Mouse (Mus musculus) MEL (cell line): ENCODE results near the gene Gfra1. TPM values are rescaled to one million over a fixed set of nuclear protein-coding genes. Genes with fewer than 3 reads are reported as not detected.

Experiments used
- DNase-seq: peaks from one replicate; pipeline ENCODE4 v3.0.0; 2011; ENCODE audit warnings: low read depth, low spot score
- H3K27ac ChIP-seq: 2 replicates; pipeline ENCODE4 v1.5.1; 2012; ENCODE audit warnings: low read depth, mild to moderate bottlenecking, control low read depth, low read length, moderate library complexity; ENCODE audit not compliant: control insufficient read depth
- H3K27me3 ChIP-seq, 2 experiments: fragments of 150-350 bp in 1 of 2; sonication (generic) in 1 of 2; 2 replicates each; pipeline ENCODE4 v1.6.1; 2012; ENCODE audit warnings: low read length in 2 of 2, mild to moderate bottlenecking in 2 of 2, improper control_type of control experiment in 1 of 2, moderate library complexity in 1 of 2; ENCODE audit not compliant: insufficient read depth in 2 of 2, control insufficient read depth in 1 of 2
- H3K36me3 ChIP-seq, 2 experiments: 2 replicates each; pipeline ENCODE4 v1.6.1; 2012 to 2014; ENCODE audit warnings: low read length in 2 of 2, improper control_type of control experiment in 1 of 2, inconsistent platforms in 1 of 2, mild to moderate bottlenecking in 1 of 2; ENCODE audit not compliant: insufficient read depth in 2 of 2, control insufficient read depth in 1 of 2
- H3K4me1 ChIP-seq, 2 experiments: fragments of 150-350 bp in 1 of 2; sonication (generic) in 1 of 2; 2 replicates each; pipeline ENCODE4 v1.6.1; 2012; ENCODE audit warnings: low read length in 2 of 2, improper control_type of control experiment in 1 of 2, mild to moderate bottlenecking in 1 of 2; ENCODE audit not compliant: insufficient read depth in 2 of 2, control insufficient read depth in 1 of 2
- H3K4me3 ChIP-seq, 2 experiments: fragments of 150-350 bp in 1 of 2; sonication (generic) in 1 of 2; 2 replicates each; pipeline ENCODE4 v1.5.1; 2012; ENCODE audit warnings: low read depth in 2 of 2, low read length in 2 of 2, mild to moderate bottlenecking in 2 of 2, moderate library complexity in 2 of 2, control low read depth in 1 of 2, improper control_type of control experiment in 1 of 2; ENCODE audit not compliant: control insufficient read depth in 1 of 2, insufficient read depth in 1 of 2
- H3K79me2 ChIP-seq: 2 replicates; pipeline ENCODE4 v1.6.1; 2012; ENCODE audit warnings: mild to moderate bottlenecking, low read length, moderate library complexity; ENCODE audit not compliant: control insufficient read depth, poor library complexity, insufficient read depth
- H3K9ac ChIP-seq: 2 replicates; pipeline ENCODE4 v1.6.1; 2012; ENCODE audit warnings: low read depth, mild to moderate bottlenecking, control low read depth, low read length, moderate library complexity; ENCODE audit not compliant: control insufficient read depth, poor library complexity, severe bottlenecking
- H3K9me3 ChIP-seq: fragments of 150-350 bp; sonication (generic); replicated peaks from 2 replicates; pipeline ENCODE4 v1.6.1; 2012; ENCODE audit warnings: mild to moderate bottlenecking, low read length, improper control_type of control experiment, moderate library complexity; ENCODE audit not compliant: insufficient read depth
- CHD1 ChIP-seq: IDR thresholded peaks from 2 replicates; pipeline ENCODE4 v1.6.1; 2012; ENCODE audit warnings: low read depth, mild to moderate bottlenecking, inconsistent platforms, low read length, improper control_type of control experiment
- ELF1 ChIP-seq: IDR thresholded peaks from 2 replicates; pipeline ENCODE4 v1.6.1; 2014; ENCODE audit warnings: low read depth, mild to moderate bottlenecking, inconsistent platforms, low read length, improper control_type of control experiment, moderate library complexity
- EP300 ChIP-seq, 2 experiments: IDR thresholded peaks; 2 replicates each; pipeline ENCODE4 v1.6.1; 2011; ENCODE audit warnings: improper control_type of control experiment in 2 of 2, low read length in 2 of 2, low read depth in 1 of 2, mild to moderate bottlenecking in 1 of 2
- ETS1 ChIP-seq: IDR thresholded peaks from 2 replicates; pipeline ENCODE4 v1.6.1; 2012; ENCODE audit warnings: low read depth, mild to moderate bottlenecking, inconsistent platforms, low read length, improper control_type of control experiment, moderate library complexity
- GABPA ChIP-seq: IDR thresholded peaks from 2 replicates; pipeline ENCODE4 v1.6.1; 2012; ENCODE audit warnings: low read depth, mild to moderate bottlenecking, inconsistent platforms, low read length, improper control_type of control experiment, moderate library complexity
- JUND ChIP-seq: IDR thresholded peaks from 2 replicates; pipeline ENCODE4 v1.6.1; 2011; ENCODE audit warnings: low read depth, mild to moderate bottlenecking, improper control_type of control experiment, low read length
- KAT2A ChIP-seq: conservative IDR thresholded peaks from 2 replicates; pipeline ENCODE4 v1.6.1; 2012; ENCODE audit warnings: low read depth, low read length, improper control_type of control experiment, inconsistent platforms
- MAZ ChIP-seq: IDR thresholded peaks from 2 replicates; pipeline ENCODE4 v1.6.1; 2012; ENCODE audit warnings: low read depth, mild to moderate bottlenecking, inconsistent platforms, low read length, improper control_type of control experiment
- MXI1 ChIP-seq: IDR thresholded peaks from 2 replicates; pipeline ENCODE4 v1.6.1; 2011; ENCODE audit warnings: mild to moderate bottlenecking, low read depth, low read length, improper control_type of control experiment
- POLR2A ChIP-seq, 2 experiments: IDR thresholded peaks; 2 replicates each; pipeline ENCODE4 v1.6.1; 2011 to 2012; ENCODE audit warnings: low read length in 2 of 2, mild to moderate bottlenecking in 2 of 2, control low read depth in 1 of 2, improper control_type of control experiment in 1 of 2, low read depth in 1 of 2, moderate library complexity in 1 of 2; ENCODE audit not compliant: control insufficient read depth in 1 of 2, insufficient read depth in 1 of 2, poor library complexity in 1 of 2
- POLR2AphosphoS5 ChIP-seq: IDR thresholded peaks from 2 replicates; pipeline ENCODE4 v1.6.1; 2012; ENCODE audit warnings: low read depth, borderline replicate concordance, mild to moderate bottlenecking, inconsistent platforms, low read length, moderate library complexity, mixed read lengths
- RCOR1 ChIP-seq: IDR thresholded peaks from 2 replicates; pipeline ENCODE4 v1.6.1; 2012; ENCODE audit warnings: low read depth, mild to moderate bottlenecking, inconsistent platforms, low read length, improper control_type of control experiment
- SIN3A ChIP-seq: IDR thresholded peaks from 2 replicates; pipeline ENCODE4 v1.6.1; 2012; ENCODE audit warnings: low read length, improper control_type of control experiment, inconsistent platforms
- TBP ChIP-seq: IDR thresholded peaks from 2 replicates; pipeline ENCODE4 v1.8.0; 2011; ENCODE audit warnings: low read depth, low read length, improper control_type of control experiment
- TCF12 ChIP-seq: IDR thresholded peaks from 2 replicates; pipeline ENCODE4 v1.6.1; 2014; ENCODE audit warnings: low read depth, mild to moderate bottlenecking, inconsistent platforms, low read length, improper control_type of control experiment, moderate library complexity
- polyA plus RNA-seq, 2 experiments: library from polyadenylated mRNA; stranded (reverse) in 1 of 2; unstranded in 1 of 2; fragments of >175 nt in 1 of 2; fragments of >200 nt in 1 of 2; gene quantifications; 2 replicates each; pipeline versions ENCODE4 v1.2.1 to v1.2.4; 2012; ENCODE audit warnings: low replicate concordance in 2 of 2, low read depth in 1 of 2; ENCODE audit not compliant: insufficient read length in 2 of 2, insufficient read depth in 1 of 2, missing spikeins in 1 of 2
- total RNA-seq: library from RNA; depleted of rRNA; stranded (reverse); fragments of 300-350 nt; gene quantifications from 2 replicates; pipeline ENCODE4 v1.2.3, GENCODE M21; 2012

Gene Gfra1
- total and polyA plus RNA-seq, 3 experiments: not detected

GRCm38 (mm10) chr19:58328014-58328413 lies 127.7 kb downstream of the Gfra1 start:
- no peaks in the 10 kb centered on the region for H3K9me3 ChIP-seq
- no peaks in the 10 kb centered on the region for H3K27me3 ChIP-seq
- H3K9ac ChIP-seq: no peak overlapping the region
- H3K4me3 ChIP-seq: no peak overlapping the region
- no peaks in the 10 kb centered on the region for H3K36me3 ChIP-seq
- no peak for DNase-seq
- H3K27ac ChIP-seq: no peak overlapping the region
- H3K79me2 ChIP-seq: no peaks in the 10 kb centered on the region
- H3K4me1 ChIP-seq: no peaks in the 10 kb centered on the region
- TF ChIP-seq TBP (no peak), POLR2AphosphoS5 (no peak), ELF1 (no peak), MAZ (no peak)

- H3K36me3 ChIP-seq: no peaks in the 10 kb centered on the region
- H3K79me2 ChIP-seq: no peaks in the 10 kb centered on the region
- H3K4me1 ChIP-seq: no peaks in the 10 kb centered on the region
- no peaks in the 10 kb centered on the region for H3K9me3 ChIP-seq
- no peak overlapping the region for H3K27ac ChIP-seq
- H3K9ac ChIP-seq: no peak overlapping the region
- DNase-seq: no peak
- TF ChIP-seq TBP (no peak), RCOR1 (no peak), TCF12 (no peak), MXI1 (no peak), GABPA (no peak), JUND (no peak), POLR2A (IDR thresholded peaks at IDR 0.05; ENCODE audit: control insufficient read depth in 1 of 2, insufficient read depth in 1 of 2, low read depth in 1 of 2, low read length in 2 of 2, poor library complexity in 1 of 2) (no peak), SIN3A (no peak), CHD1 (no peak)
- no peak overlapping the region for H3K4me3 ChIP-seq
- H3K27me3 ChIP-seq: no peaks in the 10 kb centered on the region
Observed at GRCm38 (mm10) chr19:58316474-58316873, 139.2 kb downstream of the Gfra1 start.

- no peaks in the 10 kb centered on the region for H3K79me2 ChIP-seq
- H3K27ac ChIP-seq: no peak overlapping the region
- H3K9me3 ChIP-seq: no peaks in the 10 kb centered on the region
- H3K9ac ChIP-seq: no peak overlapping the region
- no peak overlapping the region for H3K4me3 ChIP-seq
- H3K36me3 ChIP-seq: no peaks in the 10 kb centered on the region
- no peaks in the 10 kb centered on the region for H3K4me1 ChIP-seq
- H3K27me3 ChIP-seq: no peaks in the 10 kb centered on the region
- DNase-seq: no peak
- TF ChIP-seq KAT2A (no peak), TBP (no peak), ETS1 (no peak), EP300 (IDR thresholded peaks at IDR 0.05; ENCODE audit: low read depth in 1 of 2, low read length in 2 of 2) (no peak)
Observed at GRCm38 (mm10) chr19:58315681-58316080, 140.0 kb downstream of the Gfra1 start.
